Mouse (Mus musculus): ENCODE measurements around the gene Gm17079. TPM values are rescaled to one million over a fixed set of nuclear protein-coding genes. Genes with fewer than 3 reads are reported as not detected.

Gm17079 gene
- polyA plus RNA-seq, 1 experiment from 2014 or later: not detected

Other genes starting within 250 kb of the Gm17079 start
- not detected in 2 replicates for gene Vmn2r89, start 243.6 kb downstream of the Gm17079 start, polyA plus RNA-seq (2014; fragmentation: Nextera tagmentation; extraction: Ambion mirVana)
- not detected in 2 replicates for gene Gm5622, start 142.7 kb downstream of the Gm17079 start, polyA plus RNA-seq (2014; fragmentation: Nextera tagmentation; extraction: Ambion mirVana)
- gene Gm17175, start 121.4 kb downstream of the Gm17079 start, polyA plus RNA-seq (2014; fragmentation: Nextera tagmentation; extraction: Ambion mirVana): not detected in 2 replicates
- gene Gm17174, start 103.3 kb downstream of the Gm17079 start, polyA plus RNA-seq (2014; fragmentation: Nextera tagmentation; extraction: Ambion mirVana): not detected in 2 replicates
- not detected in 2 replicates for gene Gm17078, start 84.2 kb downstream of the Gm17079 start, polyA plus RNA-seq (2014; fragmentation: Nextera tagmentation; extraction: Ambion mirVana)
- not detected in 2 replicates for gene Gm4181, start 59.8 kb downstream of the Gm17079 start, polyA plus RNA-seq (2014; fragmentation: Nextera tagmentation; extraction: Ambion mirVana)
- gene Gm5800, start 21.7 kb upstream of the Gm17079 start, polyA plus RNA-seq (2014; fragmentation: Nextera tagmentation; extraction: Ambion mirVana): not detected in 2 replicates
- not detected in 2 replicates for gene Ang4, start 78.1 kb upstream of the Gm17079 start, polyA plus RNA-seq (2014; fragmentation: Nextera tagmentation; extraction: Ambion mirVana)
- not detected in 2 replicates for gene AY358078, start 104.6 kb upstream of the Gm17079 start, polyA plus RNA-seq (2014; fragmentation: Nextera tagmentation; extraction: Ambion mirVana)
- not detected in 2 replicates for gene Ear6, start 158.2 kb upstream of the Gm17079 start, polyA plus RNA-seq (2014; fragmentation: Nextera tagmentation; extraction: Ambion mirVana)
- gene Mettl17, start 189.4 kb upstream of the Gm17079 start, polyA plus RNA-seq (2014; fragmentation: Nextera tagmentation; extraction: Ambion mirVana): 64.7 and 64.9 TPM in 2 replicates
- gene Slc39a2, start 197.4 kb upstream of the Gm17079 start, polyA plus RNA-seq (2014; fragmentation: Nextera tagmentation; extraction: Ambion mirVana): 0.62 and 0.82 TPM in 2 replicates
- gene Ndrg2, start 218.7 kb upstream of the Gm17079 start, polyA plus RNA-seq (2014; fragmentation: Nextera tagmentation; extraction: Ambion mirVana): 127 and 139 TPM in 2 replicates
- not detected in 2 replicates for gene Tppp2, start 223.0 kb upstream of the Gm17079 start, polyA plus RNA-seq (2014; fragmentation: Nextera tagmentation; extraction: Ambion mirVana)
- gene Rnase13, start 227.3 kb upstream of the Gm17079 start, polyA plus RNA-seq (2014; fragmentation: Nextera tagmentation; extraction: Ambion mirVana): not detected in 2 replicates